Mouse (Mus musculus): ENCODE data around the gene Tenm2.

Tenm2 gene

GRCm38 (mm10) chr11:36902302-36902701 is 333.5 kb downstream of the Tenm2 start:
- no peak for DNase-seq (ENCODE audit: low spot score)

- DNase-seq (ENCODE audit: low spot score), result no peak
These were observed 342.7 kb downstream of the Tenm2 start for GRCm38 (mm10) chr11:36893061-36893460.

GRCm38 (mm10) chr11:36891106-36891505 is 344.7 kb downstream of the Tenm2 start:
- no peak for DNase-seq (ENCODE audit: low spot score)

GRCm38 (mm10) chr11:36887490-36887889 is 348.3 kb downstream of the Tenm2 start:
- DNase-seq (ENCODE audit: low spot score), result no peak

GRCm38 (mm10) chr11:36886147-36886546 is 349.6 kb downstream of the Tenm2 start:
- DNase-seq (ENCODE audit: low spot score), result no peak

GRCm38 (mm10) chr11:36872961-36873360 is 362.8 kb downstream of the Tenm2 start:
- no peak for DNase-seq (ENCODE audit: low spot score)

GRCm38 (mm10) chr11:36870548-36870947 is 365.2 kb downstream of the Tenm2 start:
- no peak for DNase-seq (ENCODE audit: low spot score)

GRCm38 (mm10) chr11:36851690-36852089 is 384.1 kb downstream of the Tenm2 start:
- no peak for DNase-seq (ENCODE audit: low spot score)

- DNase-seq (ENCODE audit: low spot score), result no peak
These were observed 388.3 kb downstream of the Tenm2 start for GRCm38 (mm10) chr11:36847451-36847850.

GRCm38 (mm10) chr11:36832855-36833254 is 402.9 kb downstream of the Tenm2 start:
- no peak for DNase-seq (ENCODE audit: low spot score)

- no peak for DNase-seq (ENCODE audit: low spot score)
These were observed 404.3 kb downstream of the Tenm2 start for GRCm38 (mm10) chr11:36831511-36831910.

GRCm38 (mm10) chr11:36824666-36825065 is 411.1 kb downstream of the Tenm2 start:
- no peak for DNase-seq (ENCODE audit: low spot score)

GRCm38 (mm10) chr11:36804615-36805014 is 431.1 kb downstream of the Tenm2 start:
- no peak for DNase-seq (ENCODE audit: low spot score)

- no peak for DNase-seq (ENCODE audit: low spot score)
These were observed 433.5 kb downstream of the Tenm2 start for GRCm38 (mm10) chr11:36802208-36802631.

GRCm38 (mm10) chr11:36801683-36802082 is 434.1 kb downstream of the Tenm2 start:
- no peak for DNase-seq (ENCODE audit: low spot score)

GRCm38 (mm10) chr11:36799409-36799808 is 436.4 kb downstream of the Tenm2 start:
- DNase-seq (ENCODE audit: low spot score), result no peak

- no peak for DNase-seq (ENCODE audit: low spot score)
These were observed 477.8 kb downstream of the Tenm2 start for GRCm38 (mm10) chr11:36758009-36758408.

- no peak for DNase-seq (ENCODE audit: low spot score)
These were observed 489.5 kb downstream of the Tenm2 start for GRCm38 (mm10) chr11:36746286-36746685.

- no peak for DNase-seq (ENCODE audit: low spot score)
These were observed 508.0 kb downstream of the Tenm2 start for GRCm38 (mm10) chr11:36727800-36728199.

- DNase-seq (ENCODE audit: low spot score), result no peak
These were observed 532.9 kb downstream of the Tenm2 start for GRCm38 (mm10) chr11:36702881-36703280.

- DNase-seq (ENCODE audit: low spot score), result no peak
These were observed 534.8 kb downstream of the Tenm2 start for GRCm38 (mm10) chr11:36700951-36701350.

GRCm38 (mm10) chr11:36700131-36700530 is 535.6 kb downstream of the Tenm2 start:
- DNase-seq (ENCODE audit: low spot score), result no peak

- DNase-seq (ENCODE audit: low spot score), result no peak
These were observed 537.5 kb downstream of the Tenm2 start for GRCm38 (mm10) chr11:36698268-36698667.

GRCm38 (mm10) chr11:36697816-36698215 is 537.9 kb downstream of the Tenm2 start:
- DNase-seq (ENCODE audit: low spot score), result no peak
